Mouse (Mus musculus) ZHBTc4 (cell line): ENCODE measurements at regions not wholly inside any gene's neighbourhood (a gene's known extent, or its start where the extent isn't known, plus 50 kb on each side); places are given as distances from the start of the nearest gene placed in this dataset.

Experiments used
- DNase-seq: peaks from one replicate; pipeline ENCODE4 v3.0.0-alpha.2; 2011; ENCODE audit warnings: low read depth, low spot score

DNA sequence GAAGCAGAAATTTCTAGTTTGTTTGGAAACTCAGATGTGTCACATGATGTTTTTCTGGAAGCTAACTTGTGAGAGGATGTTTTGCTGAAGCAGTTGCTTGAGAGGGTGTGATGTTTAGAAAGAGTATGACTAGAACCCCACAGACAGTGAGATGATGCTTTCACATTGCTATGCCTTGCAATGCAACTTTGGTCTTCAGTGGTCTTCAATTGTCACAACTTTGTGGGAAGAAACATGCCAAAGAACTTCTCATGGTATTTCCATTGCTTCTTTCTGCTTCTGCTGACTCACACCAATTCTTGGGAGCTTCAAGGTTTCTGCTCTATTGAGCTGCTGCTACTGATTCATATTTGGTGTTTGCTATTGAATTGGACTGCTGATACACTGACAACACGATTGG lies 365.3 kb upstream of the Tmem229a start:
- no peak for DNase-seq

DNA sequence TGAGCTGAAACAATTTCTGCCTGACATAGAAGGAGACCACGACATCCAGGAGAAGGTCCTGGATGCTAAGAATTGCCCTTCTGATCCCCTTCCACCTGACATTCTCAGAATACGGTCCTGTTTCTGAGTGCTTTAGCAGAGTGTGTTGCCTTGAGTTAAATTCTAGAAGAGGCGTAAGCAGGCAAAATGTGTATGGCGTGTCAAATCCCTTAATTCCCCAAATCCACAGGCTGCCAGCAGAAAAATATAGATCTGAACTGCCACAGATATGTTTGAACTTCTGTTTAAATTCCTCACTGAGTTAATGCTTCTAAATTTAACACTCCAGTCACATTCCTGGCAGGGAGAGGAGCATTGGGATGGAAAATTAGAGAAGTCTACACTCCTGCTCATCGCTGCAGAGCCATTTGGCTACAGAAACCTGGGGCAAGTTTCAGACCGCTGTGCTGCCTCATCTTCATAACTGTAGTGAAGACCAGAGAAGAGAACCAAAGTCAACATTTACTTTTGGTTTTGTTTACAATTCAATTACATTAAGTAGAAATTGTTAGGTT lies 364.3 kb upstream of the Tmem229a start:
- DNase-seq: no peak

DNA sequence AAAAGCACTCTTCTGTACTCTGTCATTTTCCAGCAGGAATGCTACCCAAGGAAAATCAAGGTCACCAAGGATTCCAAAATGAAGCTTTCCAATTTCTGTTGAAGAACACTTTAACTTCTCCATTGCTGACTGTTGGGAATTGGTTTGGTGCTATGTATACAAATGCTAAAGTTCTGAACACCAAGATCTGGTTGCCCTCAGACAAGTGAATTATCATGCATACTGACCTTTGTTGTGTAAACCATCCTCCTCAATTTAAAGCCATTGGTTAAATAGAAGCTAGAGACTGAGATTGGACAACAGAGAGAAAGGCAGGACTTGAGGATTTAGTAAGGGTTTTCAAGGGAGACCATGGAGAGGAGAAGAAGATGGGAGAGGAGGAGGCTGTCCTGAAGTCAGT lies 351.4 kb upstream of the Tmem229a start:
- DNase-seq: peak; percentile 61

DNA sequence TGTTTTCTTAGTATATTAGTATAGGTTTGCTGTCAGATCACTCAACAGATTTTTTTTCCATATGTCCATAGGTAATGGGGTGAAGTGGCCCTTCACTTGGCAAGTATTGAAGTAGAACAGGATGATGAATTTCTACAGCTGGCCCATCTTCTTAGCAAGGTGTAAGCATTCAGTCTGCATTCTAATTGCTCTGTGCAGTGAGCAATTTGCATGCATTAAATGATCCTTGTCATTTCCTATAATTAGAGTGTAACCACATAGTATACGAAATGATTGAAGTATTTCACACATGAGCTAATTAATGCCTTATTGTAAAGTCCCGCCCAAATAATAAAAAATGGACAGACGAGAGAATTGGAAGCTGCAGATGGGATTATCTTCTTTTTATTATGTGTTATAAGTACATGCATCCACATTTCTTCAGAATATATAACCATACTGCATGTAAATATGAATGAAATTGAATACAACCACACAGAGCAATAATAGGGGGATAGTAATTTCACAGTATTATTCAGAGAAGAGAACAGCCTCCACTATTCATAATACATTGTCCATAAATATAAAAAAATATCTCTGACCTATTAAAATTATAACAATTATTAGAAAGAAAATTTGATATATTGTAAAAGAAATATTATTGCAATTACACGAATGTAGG lies 348.9 kb upstream of the Tmem229a start:
- no peak for DNase-seq

DNA sequence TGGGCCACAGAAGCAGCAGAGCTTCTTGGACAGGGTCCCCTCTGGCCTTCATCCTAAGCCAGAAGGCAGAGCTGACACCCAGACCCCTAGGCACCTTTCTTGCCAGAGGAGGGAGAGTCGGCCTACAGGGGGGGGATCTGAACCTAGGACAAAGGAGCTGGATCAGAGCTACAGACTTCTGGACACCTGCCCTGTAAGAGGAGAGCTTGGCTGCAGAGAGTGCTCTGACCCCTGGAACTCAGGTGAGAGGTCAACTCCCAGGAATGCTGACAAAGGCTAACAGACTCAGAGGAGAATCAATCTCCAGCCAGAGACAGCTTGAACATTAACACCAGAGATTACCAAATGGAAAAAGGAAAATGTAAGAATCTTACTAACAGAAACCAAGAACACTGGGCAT lies 335.5 kb upstream of the Tmem229a start:
- DNase-seq: no peak

DNA sequence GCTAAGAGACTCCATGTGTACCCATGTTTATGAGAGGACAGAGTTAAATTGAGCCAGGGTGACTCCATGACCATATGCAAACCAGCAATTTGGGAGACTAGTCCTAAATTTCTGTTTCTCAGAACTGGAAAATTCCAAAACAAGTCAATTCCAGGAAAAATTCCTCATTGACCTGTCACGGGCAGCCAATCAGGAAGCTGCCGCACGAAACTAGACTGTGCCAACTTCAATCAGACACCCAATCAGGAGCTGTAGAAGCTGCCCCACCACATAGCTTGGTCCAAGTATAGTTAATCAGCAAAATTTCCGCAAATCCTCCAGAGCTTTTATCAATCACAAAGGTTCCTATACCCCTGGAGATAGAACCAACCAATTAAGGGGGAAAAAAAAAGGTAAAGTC lies 331.5 kb upstream of the Tmem229a start:
- DNase-seq: no peak

DNA sequence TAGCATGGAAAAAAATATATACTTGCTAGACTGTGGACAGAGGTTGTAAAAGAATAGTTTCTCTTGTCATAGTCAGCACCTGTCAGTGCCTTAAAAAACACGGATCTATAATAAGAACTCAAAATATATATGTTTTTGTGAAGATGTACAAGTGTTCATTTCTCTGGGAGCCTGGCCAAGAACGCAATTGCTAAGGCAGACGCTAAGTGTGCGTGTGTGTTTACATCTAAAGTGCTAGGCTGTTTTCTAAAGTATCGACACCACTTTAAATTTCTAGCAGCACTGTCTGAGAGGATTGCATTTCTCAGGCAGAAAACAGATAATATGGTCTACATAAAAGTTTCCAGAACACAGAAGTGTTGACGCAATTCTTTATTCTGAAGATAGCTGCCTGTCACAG lies 330.2 kb upstream of the Tmem229a start:
- DNase-seq: no peak

DNA sequence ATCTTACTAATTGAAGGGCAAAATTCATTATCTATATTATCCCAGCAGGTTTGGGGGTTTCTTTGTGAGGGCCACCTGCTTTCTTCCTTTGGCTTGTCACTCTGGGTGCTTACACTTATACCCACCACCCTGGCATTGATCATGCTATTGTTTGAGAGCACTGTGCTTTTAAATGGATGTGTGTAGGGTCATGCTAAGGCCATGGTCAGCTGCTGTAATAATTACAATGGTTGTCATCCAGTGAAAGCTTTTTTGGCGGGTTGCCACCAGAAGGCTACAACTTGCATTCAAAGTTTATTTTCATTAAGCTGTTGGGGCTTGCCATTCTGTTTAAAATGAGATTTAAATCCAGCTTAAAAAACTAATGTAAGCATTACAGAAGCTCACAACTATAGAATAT lies 322.4 kb upstream of the Tmem229a start:
- DNase-seq: no peak

DNA sequence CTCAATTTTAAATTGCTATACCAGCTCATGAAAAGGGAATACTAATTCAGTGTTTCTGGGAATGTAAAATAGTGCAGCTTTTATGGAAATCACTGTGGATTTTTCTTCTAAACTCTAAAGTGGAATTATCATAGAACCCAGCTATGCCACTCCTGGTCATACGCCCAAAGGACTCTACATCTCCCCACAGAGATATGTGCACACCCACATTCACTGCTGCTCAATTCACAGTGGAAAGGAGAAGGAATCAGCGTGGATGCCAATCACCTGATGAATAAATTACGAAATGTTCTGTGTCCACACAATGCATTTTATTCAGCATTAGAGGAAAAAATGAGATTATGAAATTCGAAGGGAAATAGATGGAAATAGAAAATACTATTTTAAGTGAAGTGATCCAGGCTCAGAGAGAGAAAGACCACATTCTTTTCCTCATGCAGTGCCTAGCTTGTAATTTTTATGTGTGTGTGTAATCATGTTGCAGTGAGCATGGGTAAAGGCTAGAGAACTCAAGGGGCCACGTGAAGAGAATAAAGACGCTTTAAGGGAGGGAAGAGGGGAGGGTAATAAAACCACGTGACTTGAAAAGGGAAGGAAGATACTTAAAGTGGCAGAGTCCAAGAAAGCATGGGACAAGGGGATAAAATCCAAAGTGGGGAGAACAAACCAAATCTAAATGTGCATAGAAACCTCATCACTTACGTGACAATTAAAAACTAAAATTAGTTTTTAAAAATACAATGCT lies 321.8 kb upstream of the Tmem229a start:
- no peak for DNase-seq

DNA sequence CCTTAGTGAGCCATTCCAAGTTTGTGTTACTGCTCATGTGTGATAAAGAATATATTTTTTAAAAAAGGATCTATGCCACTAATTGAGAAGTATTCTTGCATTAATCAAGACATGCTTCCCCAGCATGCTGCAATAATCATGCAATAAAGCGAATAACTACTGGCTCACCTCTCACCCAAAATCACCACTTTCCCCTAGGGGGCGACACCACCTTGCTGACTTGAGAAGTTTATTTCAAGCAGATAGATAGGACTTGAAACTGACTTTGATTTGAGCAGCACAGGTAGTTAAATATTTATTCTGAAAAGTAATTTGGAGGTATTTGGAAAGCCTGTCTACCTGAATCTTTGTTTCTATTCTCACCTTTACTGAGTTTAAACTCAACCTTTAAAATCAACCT lies 320.1 kb upstream of the Tmem229a start:
- DNase-seq: peak; percentile 55

DNA sequence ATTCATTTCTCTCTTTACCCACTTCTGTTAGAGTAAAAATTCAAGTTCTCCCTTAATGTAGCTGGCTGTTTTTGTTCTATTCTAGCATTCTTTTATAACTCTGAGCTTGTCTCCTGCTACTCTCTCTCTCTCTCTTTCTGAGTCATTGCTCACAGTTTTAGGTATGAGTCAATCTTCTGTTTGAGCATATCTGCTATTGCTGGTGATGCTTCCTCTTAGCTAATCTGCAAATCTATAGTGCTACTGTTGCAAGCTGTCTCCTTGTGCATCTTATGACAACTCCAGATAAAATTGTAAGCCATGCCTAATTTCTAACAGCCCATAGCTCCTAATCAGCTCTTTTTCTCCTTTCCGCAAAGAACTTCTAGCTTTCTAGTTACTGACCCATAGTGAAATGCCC lies 304.5 kb upstream of the Tmem229a start:
- no peak for DNase-seq

DNA sequence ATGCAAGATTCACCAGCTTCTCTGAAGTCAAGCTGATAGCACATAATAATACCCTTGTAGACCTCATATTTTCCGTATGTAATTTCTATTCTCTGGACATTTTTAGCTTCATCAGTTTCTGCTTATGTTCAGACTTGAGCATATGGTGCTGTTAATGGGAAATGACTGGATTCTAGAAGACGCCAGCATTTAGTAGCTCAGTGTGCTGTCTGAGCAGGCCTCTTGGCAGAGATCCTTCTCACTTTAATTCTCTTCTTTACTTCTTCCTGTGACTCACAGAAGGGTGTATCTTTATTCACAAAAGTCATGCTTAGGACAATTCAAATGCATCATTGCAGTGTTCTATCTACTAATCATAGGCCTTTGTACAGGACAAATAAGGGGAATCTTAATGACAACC lies 299.7 kb upstream of the Tmem229a start:
- no peak for DNase-seq

DNA sequence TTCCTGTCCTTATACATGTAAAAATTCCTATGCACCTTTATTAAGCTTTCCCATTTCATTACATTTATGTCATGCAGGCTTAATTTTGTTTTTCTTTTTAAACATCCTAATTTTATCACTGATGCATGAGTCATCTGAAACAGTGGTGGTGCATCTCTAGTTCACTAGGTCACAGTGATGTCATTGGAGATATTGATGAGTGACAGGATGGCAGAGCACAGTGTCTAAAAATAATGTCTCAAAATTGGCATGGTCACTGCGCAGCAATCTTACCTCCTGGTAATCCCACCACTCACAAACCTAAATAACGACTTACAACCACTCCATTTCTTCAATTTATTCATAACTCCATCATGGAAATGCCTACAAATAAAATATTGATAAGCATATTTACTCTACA lies 280.9 kb upstream of the Tmem229a start:
- DNase-seq: no peak

DNA sequence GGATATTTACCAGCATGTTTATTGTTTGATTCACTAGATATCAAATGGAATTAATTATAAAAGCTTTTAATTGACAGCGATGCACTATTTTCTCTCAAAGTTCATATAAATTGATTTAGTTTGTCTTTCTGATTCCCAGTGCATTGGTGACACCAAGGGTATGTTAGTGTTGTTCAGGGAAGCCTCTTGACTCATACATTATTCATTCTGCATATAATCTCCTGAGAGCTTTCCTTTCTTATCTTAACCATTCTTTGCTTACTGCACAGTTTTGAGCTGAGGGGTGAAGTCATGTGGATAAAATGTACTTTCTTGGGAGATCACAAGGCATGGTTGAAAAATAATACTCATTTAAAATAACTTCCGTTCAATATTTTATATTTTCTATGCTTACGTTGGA lies 280.5 kb upstream of the Tmem229a start:
- no peak for DNase-seq
